Mouse (Mus musculus) kidney, adult 2 months (tissue): ENCODE results near the gene Trnp1.

Experiments used
- CTCF ChIP-seq: fragments of 200-500 bp; conservative IDR thresholded peaks from 2 replicates; pipeline ENCODE4 v1.5.1; 2011; ENCODE audit warnings: low read depth, mild to moderate bottlenecking, control low read depth, low read length, moderate library complexity, mixed read lengths; ENCODE audit not compliant: insufficient read depth, insufficient read length
- POLR2A ChIP-seq: fragments of 200-500 bp; IDR thresholded peaks from one replicate; pipeline ENCODE4 v1.6.1; 2011; ENCODE audit warnings: low read depth, low read length, control low read depth

GRCm38 (mm10) chr4:133484266-133485025, 13.9 kb downstream of the Trnp1 start:
- TF ChIP-seq CTCF (0 out of 2 replicates have a peak, but pooled peaks have one; percentile 7), POLR2A (no peak)
